Mouse (Mus musculus) kidney, embryonic 16.5 days (tissue): ENCODE data around the gene Ccdc24. TPM values are rescaled to one million over a fixed set of nuclear protein-coding genes. Genes with fewer than 3 reads are reported as not detected.

Experiments
- ATAC-seq: fragments of 200-750 bp; cut with Nextera tagmentation; 2 replicates; pipeline ENCODE4 v1.8.0; 2017; ENCODE audit warnings: moderate TSS enrichment; ENCODE audit not compliant: low FRiP score, low TSS enrichment
- H3K27ac ChIP-seq: fragments of 300-500 bp; sonication (generic); 2 replicates; pipeline ENCODE4 v1.5.1; 2014; ENCODE audit warnings: low read length
- H3K27me3 ChIP-seq: fragments of 300-500 bp; sonication (generic); 2 replicates; pipeline ENCODE4 v1.6.1; 2014; ENCODE audit warnings: low read length, control low read depth, mixed read lengths; ENCODE audit not compliant: insufficient read depth
- H3K36me3 ChIP-seq: fragments of 300-500 bp; sonication (generic); 2 replicates; pipeline ENCODE4 v1.6.1; 2014; ENCODE audit warnings: low read length, control low read depth, mixed read lengths; ENCODE audit not compliant: insufficient read depth
- H3K4me1 ChIP-seq: fragments of 300-500 bp; sonication (generic); 2 replicates; pipeline ENCODE4 v1.6.1; 2014; ENCODE audit warnings: low read length, control low read depth, mixed read lengths; ENCODE audit not compliant: insufficient read depth
- H3K4me2 ChIP-seq: fragments of 300-500 bp; sonication (generic); replicated peaks from 2 replicates; pipeline ENCODE4 v1.6.1; 2014; ENCODE audit warnings: low read depth, low read length
- H3K4me3 ChIP-seq: fragments of 300-500 bp; sonication (generic); 2 replicates; pipeline ENCODE4 v1.5.1; 2014; ENCODE audit warnings: mild to moderate bottlenecking, low read length
- H3K9ac ChIP-seq: fragments of 300-500 bp; sonication (generic); replicated peaks from 2 replicates; pipeline ENCODE4 v1.6.1; 2014; ENCODE audit warnings: low read length
- H3K9me3 ChIP-seq: fragments of 300-500 bp; sonication (generic); 2 replicates; pipeline ENCODE4 v1.6.1; 2016; ENCODE audit warnings: low read length, control low read depth
- WGBS: fragments of 180-500 bp; shearing (Covaris S2); extraction: QIAGEN DNeasy Blood & Tissue Kit; methylation state at CpG from one replicate; pipeline ENCODE4 v1.1.7; 2014; 5-methylcytosine and 5-hydroxymethylcytosine counted together
- polyA plus RNA-seq: library from polyadenylated mRNA; unstranded; fragments of >200 nt; fragmentation: Nextera tagmentation; extraction: Ambion mirVana; gene quantifications from 2 replicates; pipeline ENCODE4 v1.2.1, GENCODE M21; 2015

Ccdc24 gene
- polyA plus RNA-seq, 1 experiment from 2014 or later = 2.4 TPM

GRCm38 (mm10) chr4:117885994-117886393 is 13.6 kb upstream of the Ccdc24 start:
- H3K4me1 ChIP-seq = peaks cover 32% of the 10 kb centered on the region
- H3K27me3 ChIP-seq = no peaks in the 10 kb centered on the region
- H3K36me3 ChIP-seq = peaks cover 14% of the 10 kb centered on the region
- no peaks in the 10 kb centered on the region for H3K9me3 ChIP-seq
- peak overlapping the region; percentile 91 for H3K4me2 ChIP-seq
- 71% methylated on average over 9 of the region's 9 CpGs for WGBS
- ATAC-seq = no peak
- H3K9ac ChIP-seq = no peak overlapping the region
- peak overlapping the region; percentile 93; the same call in 1 of the 2 replicates for H3K4me3 ChIP-seq
- H3K27ac ChIP-seq = no peak overlapping the region

- no peaks in the 10 kb centered on the region for H3K9me3 ChIP-seq
- no peak for ATAC-seq
- WGBS = 95% methylated on average over 10 of the region's 10 CpGs
- no peak overlapping the region for H3K27ac ChIP-seq
- peaks cover 13% of the 10 kb centered on the region for H3K36me3 ChIP-seq
- H3K4me1 ChIP-seq = peaks cover 28% of the 10 kb centered on the region
- no peak overlapping the region for H3K4me2 ChIP-seq
- H3K9ac ChIP-seq = no peak overlapping the region
- H3K27me3 ChIP-seq = no peaks in the 10 kb centered on the region
- no peak overlapping the region for H3K4me3 ChIP-seq
These were observed 12.7 kb upstream of the Ccdc24 start for GRCm38 (mm10) chr4:117885093-117885492.

GRCm38 (mm10) chr4:117884146-117884545 is 11.8 kb upstream of the Ccdc24 start:
- H3K9ac ChIP-seq = no peak overlapping the region
- H3K27me3 ChIP-seq = no peaks in the 10 kb centered on the region
- no peaks in the 10 kb centered on the region for H3K9me3 ChIP-seq
- peaks cover 28% of the 10 kb centered on the region for H3K4me1 ChIP-seq
- H3K27ac ChIP-seq = no peak overlapping the region
- H3K36me3 ChIP-seq = peaks cover 10% of the 10 kb centered on the region
- H3K4me3 ChIP-seq = peak overlapping the region; percentile 73; the same call in 1 of the 2 replicates
- H3K4me2 ChIP-seq = no peak overlapping the region
- WGBS = 92% methylated on average over 1 of the region's 1 CpGs
- ATAC-seq = no peak

GRCm38 (mm10) chr4:117882701-117883691 is 10.6 kb upstream of the Ccdc24 start, which contains the start of gene B4galt2:
Gene B4galt2 (minus strand): TSS chr4:117883487.
- H3K9me3 ChIP-seq = no peaks in the 10 kb centered on the region
- WGBS = under 1% methylated on average over 81 of the region's 103 CpGs
- H3K27ac ChIP-seq = peak within 1 kb of the TSS; percentile 23; the same call in 1 of the 2 replicates
- peak within 1 kb of the TSS; percentile 90 for H3K9ac ChIP-seq
- H3K36me3 ChIP-seq = peaks cover 11% of the 10 kb centered on the region
- ATAC-seq = peak; percentile 53
- H3K4me2 ChIP-seq = peak within 1 kb of the TSS; percentile 91
- H3K4me3 ChIP-seq = peak within 1 kb of the TSS; percentile 73
- peaks cover 34% of the 10 kb centered on the region for H3K4me1 ChIP-seq
- H3K27me3 ChIP-seq = no peaks in the 10 kb centered on the region

- ATAC-seq = no peak
- Histone ChIP-seq H3K36me3 (peaks cover 15% of the 10 kb centered on the region), H3K4me1 (peaks cover 19% of the 10 kb centered on the region), H3K4me2 (no peak overlapping the region), H3K9ac (no peak overlapping the region), H3K27me3 (no peaks in the 10 kb centered on the region), H3K4me3 (no peak overlapping the region), H3K9me3 (no peaks in the 10 kb centered on the region), H3K27ac (no peak overlapping the region)
- WGBS = 50% methylated on average over 5 of the region's 5 CpGs
These were observed 6.3 kb upstream of the Ccdc24 start for GRCm38 (mm10) chr4:117878703-117879102.

- Histone ChIP-seq H3K9ac (no peak overlapping the region), H3K4me3 (no peak overlapping the region), H3K36me3 (peaks cover 19% of the 10 kb centered on the region), H3K4me2 (no peak overlapping the region), H3K27ac (no peak overlapping the region), H3K27me3 (no peaks in the 10 kb centered on the region), H3K9me3 (no peaks in the 10 kb centered on the region), H3K4me1 (peaks cover 15% of the 10 kb centered on the region)
- ATAC-seq = no peak
- WGBS = 27% methylated on average over 10 of the region's 10 CpGs
These were observed 5.9 kb upstream of the Ccdc24 start for GRCm38 (mm10) chr4:117878301-117878700.

GRCm38 (mm10) chr4:117873615-117874014 is 1.3 kb upstream of the Ccdc24 start:
- Histone ChIP-seq H3K27ac (no peak overlapping the region), H3K36me3 (peaks cover 16% of the 10 kb centered on the region), H3K4me3 (no peak overlapping the region), H3K9me3 (no peaks in the 10 kb centered on the region), H3K27me3 (no peaks in the 10 kb centered on the region), H3K4me2 (no peak overlapping the region), H3K9ac (no peak overlapping the region), H3K4me1 (peaks cover 17% of the 10 kb centered on the region)
- WGBS = 90% methylated on average over 9 of the region's 9 CpGs
- ATAC-seq = no peak

GRCm38 (mm10) chr4:117871787-117872186 is 570 bp downstream of the Ccdc24 start:
- peaks cover 16% of the 10 kb centered on the region; the same call in 1 of the 2 replicates for H3K36me3 ChIP-seq
- 42% methylated on average over 7 of the region's 7 CpGs for WGBS
- H3K27ac ChIP-seq = no peak overlapping the region
- H3K27me3 ChIP-seq = no peaks in the 10 kb centered on the region
- peak overlapping the region; percentile 59 for H3K4me2 ChIP-seq
- ATAC-seq = no peak; the same call in 1 of the 2 replicates
- no peak overlapping the region for H3K4me3 ChIP-seq
- H3K9me3 ChIP-seq = no peaks in the 10 kb centered on the region
- H3K4me1 ChIP-seq = peaks cover 13% of the 10 kb centered on the region
- no peak overlapping the region for H3K9ac ChIP-seq

GRCm38 (mm10) chr4:117870437-117870836 is 1.9 kb downstream of the Ccdc24 start:
- H3K27ac ChIP-seq = no peak overlapping the region
- no peak overlapping the region for H3K9ac ChIP-seq
- H3K4me2 ChIP-seq = no peak overlapping the region
- H3K4me1 ChIP-seq = peaks cover 23% of the 10 kb centered on the region
- no peak overlapping the region for H3K4me3 ChIP-seq
- peaks cover 11% of the 10 kb centered on the region; the same call in 1 of the 2 replicates for H3K36me3 ChIP-seq
- H3K9me3 ChIP-seq = no peaks in the 10 kb centered on the region
- WGBS = 36% methylated on average over 1 of the region's 1 CpGs
- ATAC-seq = no peak
- no peaks in the 10 kb centered on the region for H3K27me3 ChIP-seq

- 66% methylated on average over 9 of the region's 9 CpGs for WGBS
- Histone ChIP-seq H3K9ac (no peak overlapping the region), H3K4me1 (peaks cover 24% of the 10 kb centered on the region), H3K9me3 (no peaks in the 10 kb centered on the region), H3K27ac (no peak overlapping the region), H3K4me2 (no peak overlapping the region), H3K4me3 (no peak overlapping the region), H3K36me3 (peaks cover 5% of the 10 kb centered on the region; the same call in 1 of the 2 replicates), H3K27me3 (no peaks in the 10 kb centered on the region)
- ATAC-seq = no peak
These were observed 3.0 kb downstream of the Ccdc24 start for GRCm38 (mm10) chr4:117869317-117869716.
